Mouse (Mus musculus): ENCODE measurements around the gene Tigd4. TPM values are rescaled to one million over a fixed set of nuclear protein-coding genes. Genes with fewer than 3 reads are reported as not detected.

Tigd4 gene
- polyA plus RNA-seq, 1 experiment from 2014 or later = 0.15 TPM

GRCm38 (mm10) chr3:84615856-84616225, 22.5 kb downstream of the Tigd4 start:
- H3K4me1 ChIP-seq = no peaks in the 10 kb centered on the region
- H3K9ac ChIP-seq = no peak overlapping the region
- H3K36me3 ChIP-seq = no peaks in the 10 kb centered on the region
- ATAC-seq (ENCODE audit: borderline replicate concordance, extremely low read depth, low FRiP score, low TSS enrichment) = no peak
- H3K27ac ChIP-seq = no peak overlapping the region
- no peaks in the 10 kb centered on the region for H3K9me3 ChIP-seq
- WGBS = 38% methylated on average over 7 of the region's 7 CpGs
- H3K4me2 ChIP-seq = no peak overlapping the region
- no peak overlapping the region for H3K4me3 ChIP-seq
- no peaks in the 10 kb centered on the region for H3K27me3 ChIP-seq

GRCm38 (mm10) chr3:84618627-84619026, 25.3 kb downstream of the Tigd4 start:
- no peaks in the 10 kb centered on the region for H3K9me3 ChIP-seq
- H3K4me2 ChIP-seq = no peak overlapping the region
- H3K9ac ChIP-seq = no peak overlapping the region
- H3K4me3 ChIP-seq = no peak overlapping the region
- H3K4me1 ChIP-seq = no peaks in the 10 kb centered on the region
- H3K27me3 ChIP-seq = no peaks in the 10 kb centered on the region
- no peak overlapping the region for H3K27ac ChIP-seq
- WGBS = 78% methylated on average over 2 of the region's 2 CpGs
- no peaks in the 10 kb centered on the region for H3K36me3 ChIP-seq
- ATAC-seq (ENCODE audit: borderline replicate concordance, extremely low read depth, low FRiP score, low TSS enrichment) = no peak

- no peak overlapping the region for H3K4me2 ChIP-seq
- no peaks in the 10 kb centered on the region for H3K36me3 ChIP-seq
- H3K4me3 ChIP-seq = no peak overlapping the region
- H3K27ac ChIP-seq = no peak overlapping the region
- no peak for ATAC-seq (ENCODE audit: borderline replicate concordance, extremely low read depth, low FRiP score, low TSS enrichment)
- H3K9me3 ChIP-seq = no peaks in the 10 kb centered on the region
- WGBS = 89% methylated on average over 7 of the region's 7 CpGs
- H3K4me1 ChIP-seq = no peaks in the 10 kb centered on the region
- no peak overlapping the region for H3K9ac ChIP-seq
- H3K27me3 ChIP-seq = no peaks in the 10 kb centered on the region
Measured at GRCm38 (mm10) chr3:84619056-84619455, 25.7 kb downstream of the Tigd4 start.

- H3K4me2 ChIP-seq = no peak overlapping the region
- H3K4me3 ChIP-seq = no peak overlapping the region
- no peaks in the 10 kb centered on the region for H3K27me3 ChIP-seq
- no peaks in the 10 kb centered on the region for H3K9me3 ChIP-seq
- no peak overlapping the region for H3K27ac ChIP-seq
- ATAC-seq (ENCODE audit: borderline replicate concordance, extremely low read depth, low FRiP score, low TSS enrichment) = no peak
- H3K4me1 ChIP-seq = no peaks in the 10 kb centered on the region
- 87% methylated on average over 6 of the region's 6 CpGs for WGBS
- no peak overlapping the region for H3K9ac ChIP-seq
- no peaks in the 10 kb centered on the region for H3K36me3 ChIP-seq
Measured at GRCm38 (mm10) chr3:84619725-84620124, 26.4 kb downstream of the Tigd4 start.

- Histone ChIP-seq H3K27ac (no peak overlapping the region), H3K4me2 (no peak overlapping the region), H3K4me3 (no peak overlapping the region), H3K9me3 (no peaks in the 10 kb centered on the region), H3K9ac (no peak overlapping the region), H3K4me1 (peaks cover 7% of the 10 kb centered on the region; the same call in 1 of the 2 replicates), H3K36me3 (no peaks in the 10 kb centered on the region), H3K27me3 (no peaks in the 10 kb centered on the region)
- WGBS = 18% methylated on average over 3 of the region's 3 CpGs
- ATAC-seq (ENCODE audit: borderline replicate concordance, extremely low read depth, low FRiP score, low TSS enrichment) = no peak
Measured at GRCm38 (mm10) chr3:84622026-84622425, 28.7 kb downstream of the Tigd4 start.

GRCm38 (mm10) chr3:84631586-84631985, 38.2 kb downstream of the Tigd4 start:
- ATAC-seq (ENCODE audit: borderline replicate concordance, extremely low read depth, low FRiP score, low TSS enrichment) = no peak
- H3K27me3 ChIP-seq = no peaks in the 10 kb centered on the region
- H3K9ac ChIP-seq = no peak overlapping the region
- H3K9me3 ChIP-seq = no peaks in the 10 kb centered on the region
- H3K4me3 ChIP-seq = no peak overlapping the region
- H3K27ac ChIP-seq = no peak overlapping the region
- no peaks in the 10 kb centered on the region for H3K36me3 ChIP-seq
- 94% methylated on average over 9 of the region's 9 CpGs for WGBS
- H3K4me1 ChIP-seq = 0 out of 2 replicates have a peak, but pooled peaks cover 6% of the 10 kb centered on the region
- H3K4me2 ChIP-seq = no peak overlapping the region

- H3K9me3 ChIP-seq = no peaks in the 10 kb centered on the region
- 0 out of 2 replicates have a peak, but pooled peaks cover 4% of the 10 kb centered on the region for H3K4me1 ChIP-seq
- no peak for ATAC-seq (ENCODE audit: borderline replicate concordance, extremely low read depth, low FRiP score, low TSS enrichment)
- no peak overlapping the region for H3K4me2 ChIP-seq
- no peaks in the 10 kb centered on the region for H3K36me3 ChIP-seq
- 64% methylated on average over 6 of the region's 6 CpGs for WGBS
- no peak overlapping the region for H3K4me3 ChIP-seq
- no peak overlapping the region for H3K27ac ChIP-seq
- no peak overlapping the region for H3K9ac ChIP-seq
- no peaks in the 10 kb centered on the region for H3K27me3 ChIP-seq
Measured at GRCm38 (mm10) chr3:84637095-84637494, 43.7 kb downstream of the Tigd4 start.

- Histone ChIP-seq H3K27ac (peak overlapping the region; percentile 30; the same call in 1 of the 2 replicates), H3K4me1 (0 out of 2 replicates have a peak, but pooled peaks cover 4% of the 10 kb centered on the region), H3K27me3 (no peaks in the 10 kb centered on the region), H3K9me3 (no peaks in the 10 kb centered on the region), H3K9ac (no peak overlapping the region), H3K4me2 (no peak overlapping the region; the same call in 1 of the 2 replicates), H3K4me3 (no peak overlapping the region), H3K36me3 (no peaks in the 10 kb centered on the region)
- WGBS = 48% methylated on average over 12 of the region's 12 CpGs
- peak; percentile 55; the same call in 1 of the 2 replicates for ATAC-seq (ENCODE audit: borderline replicate concordance, extremely low read depth, low FRiP score, low TSS enrichment)
Measured at GRCm38 (mm10) chr3:84637890-84638578, 44.7 kb downstream of the Tigd4 start.

GRCm38 (mm10) chr3:84638858-84639257, 45.5 kb downstream of the Tigd4 start:
- Histone ChIP-seq H3K27ac (no peak overlapping the region), H3K27me3 (no peaks in the 10 kb centered on the region), H3K36me3 (no peaks in the 10 kb centered on the region), H3K9me3 (no peaks in the 10 kb centered on the region), H3K4me3 (no peak overlapping the region), H3K4me1 (0 out of 2 replicates have a peak, but pooled peaks cover 4% of the 10 kb centered on the region), H3K9ac (no peak overlapping the region), H3K4me2 (no peak overlapping the region)
- no peak for ATAC-seq (ENCODE audit: borderline replicate concordance, extremely low read depth, low FRiP score, low TSS enrichment)
- 77% methylated on average over 4 of the region's 4 CpGs for WGBS

GRCm38 (mm10) chr3:84639767-84640500, 46.6 kb downstream of the Tigd4 start:
- Histone ChIP-seq H3K27me3 (no peaks in the 10 kb centered on the region), H3K4me3 (no peak overlapping the region), H3K9ac (no peak overlapping the region), H3K9me3 (no peaks in the 10 kb centered on the region), H3K4me2 (no peak overlapping the region), H3K4me1 (0 out of 2 replicates have a peak, but pooled peaks cover 4% of the 10 kb centered on the region), H3K36me3 (no peaks in the 10 kb centered on the region), H3K27ac (no peak overlapping the region)
- ATAC-seq (ENCODE audit: borderline replicate concordance, extremely low read depth, low FRiP score, low TSS enrichment) = peak; percentile 27; the same call in 1 of the 2 replicates
- 45% methylated on average over 11 of the region's 11 CpGs for WGBS

- H3K36me3 ChIP-seq = no peaks in the 10 kb centered on the region
- H3K4me2 ChIP-seq = no peak overlapping the region
- H3K4me3 ChIP-seq = no peak overlapping the region
- H3K9ac ChIP-seq = no peak overlapping the region
- no peaks in the 10 kb centered on the region for H3K9me3 ChIP-seq
- no peaks in the 10 kb centered on the region for H3K27me3 ChIP-seq
- ATAC-seq (ENCODE audit: borderline replicate concordance, extremely low read depth, low FRiP score, low TSS enrichment) = no peak
- 50% methylated on average over 6 of the region's 6 CpGs for WGBS
- no peak overlapping the region for H3K27ac ChIP-seq
- H3K4me1 ChIP-seq = 0 out of 2 replicates have a peak, but pooled peaks cover 4% of the 10 kb centered on the region
Measured at GRCm38 (mm10) chr3:84640536-84640935, 47.2 kb downstream of the Tigd4 start.

GRCm38 (mm10) chr3:84641391-84641790, 48.0 kb downstream of the Tigd4 start:
- Histone ChIP-seq H3K4me3 (no peak overlapping the region), H3K9ac (no peak overlapping the region), H3K27me3 (no peaks in the 10 kb centered on the region), H3K36me3 (no peaks in the 10 kb centered on the region), H3K9me3 (no peaks in the 10 kb centered on the region), H3K4me2 (no peak overlapping the region), H3K4me1 (0 out of 2 replicates have a peak, but pooled peaks cover 4% of the 10 kb centered on the region), H3K27ac (no peak overlapping the region)
- WGBS = 79% methylated on average over 2 of the region's 2 CpGs
- no peak for ATAC-seq (ENCODE audit: borderline replicate concordance, extremely low read depth, low FRiP score, low TSS enrichment)

All from lung, embryonic 15.5 days (tissue).